15 mouse cellular contexts compared by ENCODE assay signal in genomic region chr11:94177841-94178585, GRCm38 (mm10). TPM values are rescaled to one million over a fixed set of nuclear protein-coding genes. Genes with fewer than 3 reads are reported as not detected.
DNase-seq lines count a peak whose midpoint lies in the region; TF ChIP-seq lines count a peak whose summit lies in the region.
"Had no signal": no experiment of that assay in that cellular context is flagged by ENCODE, and none has a peak within 500 bp of the region (broad histone marks: within the 10 kb centered on the region; RNA-seq: fewer than 3 reads in every experiment).

No protein-coding gene starts in this region.

- no peaks in the 10 kb centered on the region for H3K9me3 ChIP-seq in heart, embryonic 10.5 days
- H3K9me3 ChIP-seq: embryonic facial prominence, embryonic 12.5 days; forebrain, embryonic 15.5 days; hindbrain, embryonic 15.5 days had no signal

- H3K27ac ChIP-seq in heart, embryonic 10.5 days, result peak overlapping the region; percentile 43; the same call in 1 of the 2 replicates
- H3K27ac ChIP-seq in thymus, adult 2 months (ENCODE audit: control insufficient read depth, insufficient read depth, low read length), result no peak overlapping the region
- H3K27ac ChIP-seq: embryonic facial prominence, embryonic 12.5 days; forebrain, embryonic 15.5 days; hindbrain, embryonic 15.5 days had no signal

- H3K4me3 ChIP-seq in heart, embryonic 10.5 days, result no peak overlapping the region
- H3K4me3 ChIP-seq in thymus, adult 2 months (ENCODE audit: control insufficient read depth, insufficient read depth, low read length), result no peak overlapping the region
- H3K4me3 ChIP-seq: embryonic facial prominence, embryonic 12.5 days; forebrain, embryonic 15.5 days; hindbrain, embryonic 15.5 days had no signal

- WGBS in heart, embryonic 10.5 days, result 68% methylated on average over 15 of the region's 15 CpGs
- WGBS in thymus, adult 2 months, result 89% methylated on average over 15 of the region's 15 CpGs

- peaks cover 5% of the 10 kb centered on the region; the same call in 1 of the 2 replicates for H3K27me3 ChIP-seq in heart, embryonic 10.5 days (ENCODE audit: insufficient read depth, poor library complexity, severe bottlenecking)
- H3K27me3 ChIP-seq in thymus, adult 2 months (ENCODE audit: control insufficient read depth, insufficient read depth, low read length), result no peaks in the 10 kb centered on the region
- H3K27me3 ChIP-seq: embryonic facial prominence, embryonic 12.5 days; forebrain, embryonic 15.5 days; hindbrain, embryonic 15.5 days had no signal

- no peak for TF ChIP-seq CTCF in thymus, adult 2 months (IDR thresholded peaks at IDR 0.05; ENCODE audit: borderline replicate concordance, control insufficient read depth, extremely low read depth, insufficient read depth, low read length, poor library complexity)

- peak; percentile 63 for DNase-seq in gastrocnemius, adult 18-20 months (ENCODE audit: low spot score)
- no peak for DNase-seq in gastrocnemius, postnatal 10 days
- no peak for DNase-seq in heart, embryonic 10.5 days (ENCODE audit: low spot score)
- DNase-seq in heart, adult 8-10 months (ENCODE audit: low spot score), result no peak
- DNase-seq in right cerebral cortex, adult 18-20 months, result peak; percentile 42
- no peak for DNase-seq in right cerebral cortex, postnatal 4 days
- DNase-seq in thymus, adult 2 months, result no peak
- DNase-seq: adrenal gland, postnatal 10 days; cerebellum, adult 11-12 months; cerebellum, adult 9-10 months; cerebellum, postnatal 25 days; heart, postnatal 36 days had no signal

- TF ChIP-seq POLR2A in thymus, adult 2 months (IDR thresholded peaks at IDR 0.05; ENCODE audit: control insufficient read depth, extremely low read depth, insufficient read depth, low read length, poor library complexity), result no peak

- no peaks in the 10 kb centered on the region for H3K36me3 ChIP-seq in heart, embryonic 10.5 days
- H3K36me3 ChIP-seq in thymus, adult 2 months (ENCODE audit: control insufficient read depth, insufficient read depth, low read length), result no peaks in the 10 kb centered on the region
- H3K36me3 ChIP-seq: embryonic facial prominence, embryonic 12.5 days; forebrain, embryonic 15.5 days; hindbrain, embryonic 15.5 days had no signal

- peaks cover 33% of the 10 kb centered on the region for H3K4me1 ChIP-seq in heart, embryonic 10.5 days
- no peaks in the 10 kb centered on the region for H3K4me1 ChIP-seq in thymus, adult 2 months (replicated peaks; ENCODE audit: control insufficient read depth, insufficient read depth, low read length)
- H3K4me1 ChIP-seq: hindbrain, embryonic 15.5 days had no signal

RNA-seq across cellular contexts. Expression of gene Tob1, which starts 33.2 kb away (rescaled TPM):
- total RNA-seq in gastrocnemius, adult 18-20 months (2021), result 100 to 1,000 TPM; 215 to 238 TPM
- 100 to 1,000 TPM in 1 of 2 experiments, 10 to 100 TPM in 1; 85.6 to 102 TPM for total RNA-seq in gastrocnemius, postnatal 10 days (2021)
- polyA plus RNA-seq in heart, embryonic 10.5 days (2016; fragmentation: Nextera tagmentation; extraction: Ambion mirVana), result 18.5 and 21.7 TPM in 2 replicates
- total RNA-seq in heart, adult 8-10 months (2022), result 10 to 100 TPM; 51.3 to 58.4 (median 53.2) TPM
- 21.4 and 27.4 TPM in 2 replicates for polyA plus RNA-seq in thymus, adult 2 months (2012; rRNA removed)

Comparison
In these comparisons a context has a peak if more than half of its experiments do, and no peak if none do; other contexts are left out.
1. DNase-seq: peak in gastrocnemius, adult 18-20 months (single experiment) and right cerebral cortex, adult 18-20 months (single experiment); none in gastrocnemius, postnatal 10 days (single experiment), heart, embryonic 10.5 days (single experiment), heart, adult 8-10 months (single experiment), right cerebral cortex, postnatal 4 days (single experiment) and thymus, adult 2 months (single experiment).